Mouse (Mus musculus) CD4-positive, CD25-positive, alpha-beta regulatory T cell, adult 4 months (primary cell): ENCODE results near the gene Olfr617. TPM values are rescaled to one million over a fixed set of nuclear protein-coding genes. Genes with fewer than 3 reads are reported as not detected.
"Not testable (repeated sequence)": the region's sequence is repeated elsewhere in the genome, so short reads cannot be mapped to it uniquely, and the experiment has no call there.

ENCODE experiments used
- ATAC-seq: one replicate; pipeline ENCODE4 v1.8.0; 2017
- polyA plus RNA-seq, 2 experiments: library from polyadenylated mRNA; unstranded; fragments of 100-300 nt; shearing (Covaris generic); gene quantifications; one replicate each; pipeline ENCODE4 v1.2.1; 2017

Gene Olfr617
- not detected for polyA plus RNA-seq

GRCm38 (mm10) chr7:103572761-103573160, at the start of gene Olfr617:
Gene Olfr617, plus strand, starts transcription at chr7:103573061.
- no peak for ATAC-seq

GRCm38 (mm10) chr7:103542617-103543016, 30.2 kb upstream of the Olfr617 start, which contains the start of gene Olfr612:
Gene Olfr612, minus strand, starts transcription at chr7:103542717.
- ATAC-seq = not testable (repeated sequence)

- no peak for ATAC-seq
Observed at GRCm38 (mm10) chr7:103547774-103548173, 25.1 kb upstream of the Olfr617 start, which contains the start of gene Olfr613. Gene Olfr613, plus strand, starts transcription at chr7:103548074.

GRCm38 (mm10) chr7:103555779-103556178, 17.1 kb upstream of the Olfr617 start, which contains the start of gene Olfr615:
Gene Olfr615, plus strand, starts transcription at chr7:103556079.
- no peak for ATAC-seq

GRCm38 (mm10) chr7:103569043-103569442, 3.8 kb upstream of the Olfr617 start, which contains the start of gene Olfr616:
Gene Olfr616, minus strand, starts transcription at chr7:103569143.
- no peak for ATAC-seq

GRCm38 (mm10) chr7:103589803-103590202, 16.9 kb downstream of the Olfr617 start, which contains the start of gene Olfr618:
Gene Olfr618, plus strand, starts transcription at chr7:103590103.
- ATAC-seq = no peak

- ATAC-seq = no peak
Observed at GRCm38 (mm10) chr7:103600275-103600674, 27.4 kb downstream of the Olfr617 start, which contains the start of gene Olfr619. Gene Olfr619, plus strand, starts transcription at chr7:103600575.

GRCm38 (mm10) chr7:103607425-103607824, 34.6 kb downstream of the Olfr617 start:
- no peak for ATAC-seq

- ATAC-seq = no peak
Observed at GRCm38 (mm10) chr7:103612434-103612833, 39.6 kb downstream of the Olfr617 start, which contains the start of gene Olfr620. Gene Olfr620, minus strand, starts transcription at chr7:103612534.

Other genes starting within 250 kb of the Olfr617 start
- not detected for gene Olfr598, start 249.5 kb upstream of the Olfr617 start, polyA plus RNA-seq
- not detected for gene Olfr599, start 237.1 kb upstream of the Olfr617 start, polyA plus RNA-seq
- not detected for gene Olfr600, start 223.4 kb upstream of the Olfr617 start, polyA plus RNA-seq
- gene Olfr601, start 210.4 kb upstream of the Olfr617 start, polyA plus RNA-seq = under 1 TPM in 1 of 2 experiments, not detected in 1; 0.19 TPM
- under 1 TPM in 1 of 2 experiments, not detected in 1; 0.67 TPM for gene Olfr603, start 186.9 kb upstream of the Olfr617 start, polyA plus RNA-seq
- gene Usp17lc, start 158.0 kb upstream of the Olfr617 start, polyA plus RNA-seq = not detected
- not detected for gene Olfr605, start 127.6 kb upstream of the Olfr617 start, polyA plus RNA-seq
- gene Olfr606, start 124.0 kb upstream of the Olfr617 start, polyA plus RNA-seq = not detected
- under 1 TPM in 1 of 2 experiments, not detected in 1; 0.12 TPM for gene Olfr607, start 108.9 kb upstream of the Olfr617 start, polyA plus RNA-seq
- gene Olfr608, start 103.2 kb upstream of the Olfr617 start, polyA plus RNA-seq = not detected
- gene Olfr609, start 75.0 kb upstream of the Olfr617 start, polyA plus RNA-seq = not detected
- not detected for gene Olfr610, start 60.9 kb upstream of the Olfr617 start, polyA plus RNA-seq
- not detected for gene Olfr611, start 52.2 kb upstream of the Olfr617 start, polyA plus RNA-seq
- gene Olfr612, start 30.3 kb upstream of the Olfr617 start, polyA plus RNA-seq = not detected
- gene Olfr613, start 25.0 kb upstream of the Olfr617 start, polyA plus RNA-seq = not detected
- not detected for gene Olfr615, start 17.0 kb upstream of the Olfr617 start, polyA plus RNA-seq
- not detected for gene Olfr616, start 3.9 kb upstream of the Olfr617 start, polyA plus RNA-seq
- not detected for gene Olfr618, start 17.0 kb downstream of the Olfr617 start, polyA plus RNA-seq
- not detected for gene Olfr619, start 27.5 kb downstream of the Olfr617 start, polyA plus RNA-seq
- 1 to 10 TPM in 1 of 2 experiments, not detected in 1; 1.3 TPM for gene Olfr620, start 39.5 kb downstream of the Olfr617 start, polyA plus RNA-seq
- gene Olfr622, start 69.6 kb downstream of the Olfr617 start, polyA plus RNA-seq = not detected
- gene Olfr623, start 90.6 kb downstream of the Olfr617 start, polyA plus RNA-seq = not detected
- not detected for gene Olfr624, start 98.1 kb downstream of the Olfr617 start, polyA plus RNA-seq
- not detected for gene Olfr625-ps1, start 109.7 kb downstream of the Olfr617 start, polyA plus RNA-seq
- gene Olfr243, start 141.6 kb downstream of the Olfr617 start, polyA plus RNA-seq = not detected
- gene Olfr628, start 157.3 kb downstream of the Olfr617 start, polyA plus RNA-seq = not detected
- not detected for gene Olfr629, start 171.9 kb downstream of the Olfr617 start, polyA plus RNA-seq
- gene Olfr630, start 184.3 kb downstream of the Olfr617 start, polyA plus RNA-seq = not detected
- gene Olfr69, start 198.5 kb downstream of the Olfr617 start, polyA plus RNA-seq = not detected
- gene Olfr68, start 206.6 kb downstream of the Olfr617 start, polyA plus RNA-seq = not detected
- gene Olfr67, start 218.8 kb downstream of the Olfr617 start, polyA plus RNA-seq = not detected
- gene Hbb-bt, start 240.9 kb downstream of the Olfr617 start, polyA plus RNA-seq = 1 to 10 TPM in 1 of 2 experiments, not detected in 1; 2.4 TPM